Mouse (Mus musculus) midbrain, postnatal 0 days (tissue): Measurements from ENCODE around the gene Notch4. TPM values are rescaled to one million over a fixed set of nuclear protein-coding genes. Genes with fewer than 3 reads are reported as not detected.

Experiments used
- ATAC-seq: fragments of 200-750 bp; cut with Nextera tagmentation; 2 replicates; pipeline ENCODE4 v1.8.0; 2017; ENCODE audit warnings: moderate number of reproducible peaks, mild to moderate bottlenecking, moderate TSS enrichment, moderate library complexity; ENCODE audit not compliant: low FRiP score
- DNase-seq: peaks from one replicate; pipeline ENCODE4 v3.0.0-alpha.2; 2015; ENCODE audit warnings: low spot score
- H3K27ac ChIP-seq: fragments of 300-500 bp; sonication (generic); 2 replicates; pipeline ENCODE4 v1.5.1; 2014; ENCODE audit warnings: low read depth, mild to moderate bottlenecking, low read length, mixed read lengths
- H3K27me3 ChIP-seq: fragments of 300-500 bp; sonication (generic); 2 replicates; pipeline ENCODE4 v1.6.1; 2014; ENCODE audit warnings: low read length, control low read depth, mixed read lengths; ENCODE audit not compliant: insufficient read depth
- H3K36me3 ChIP-seq: fragments of 300-500 bp; sonication (generic); 2 replicates; pipeline ENCODE4 v1.6.1; 2014; ENCODE audit warnings: low read length, control low read depth, mixed read lengths; ENCODE audit not compliant: insufficient read depth
- H3K4me1 ChIP-seq: fragments of 300-500 bp; sonication (generic); 2 replicates; pipeline ENCODE4 v1.6.1; 2014; ENCODE audit warnings: mild to moderate bottlenecking, control low read depth, antibody characterized with exemption, low read length, mixed read lengths; ENCODE audit not compliant: insufficient read depth
- H3K4me2 ChIP-seq: fragments of 300-500 bp; sonication (generic); 2 replicates; pipeline ENCODE4 v1.6.1; 2014; ENCODE audit warnings: low read depth, mild to moderate bottlenecking, low read length, mixed read lengths; ENCODE audit not compliant: poor library complexity, severe bottlenecking
- H3K4me3 ChIP-seq: fragments of 300-500 bp; sonication (generic); 2 replicates; pipeline ENCODE4 v1.5.1; 2014; ENCODE audit warnings: low read depth, mild to moderate bottlenecking, low read length, moderate library complexity
- H3K9ac ChIP-seq: fragments of 300-500 bp; sonication (generic); replicated peaks from 2 replicates; pipeline ENCODE4 v1.6.1; 2014; ENCODE audit warnings: mild to moderate bottlenecking, low read length, moderate library complexity, mixed read lengths; ENCODE audit not compliant: poor library complexity, severe bottlenecking
- H3K9me3 ChIP-seq: fragments of 300-500 bp; sonication (generic); 2 replicates; pipeline ENCODE4 v1.6.1; 2016; ENCODE audit warnings: low read length, control low read depth
- CTCF ChIP-seq: IDR thresholded peaks from 2 replicates; pipeline ENCODE4 v1.5.1; 2016; ENCODE audit warnings: antibody characterized with exemption, mild to moderate bottlenecking
- WGBS: fragments of 180-500 bp; shearing (Covaris S2); extraction: QIAGEN DNeasy Blood & Tissue Kit; methylation state at CpG from one replicate; pipeline ENCODE4 v1.1.7; 2014; 5-methylcytosine and 5-hydroxymethylcytosine counted together
- polyA plus RNA-seq: library from polyadenylated mRNA; unstranded; fragments of >200 nt; fragmentation: Nextera tagmentation; extraction: Ambion mirVana; gene quantifications from 2 replicates; pipeline ENCODE4 v1.2.1, GENCODE M21; 2015
- total RNA-seq: library from RNA; depleted of rRNA; stranded (reverse); fragments of >200 nt; gene quantifications from 2 replicates; pipeline ENCODE4 v1.2.3, GENCODE M21; 2014

Notch4 gene
- total and polyA plus RNA-seq, 2 experiments from 2014 or later: 6.1 to 44.3 TPM

- H3K27me3 ChIP-seq: no peaks in the 10 kb centered on the region
- peaks cover 15% of the 10 kb centered on the region for H3K36me3 ChIP-seq
- H3K4me3 ChIP-seq: peak overlapping the region; percentile 76
- DNase-seq (peak; percentile 89), ATAC-seq (peak; percentile 41)
- 3% methylated on average over 23 of the region's 35 CpGs for WGBS
- peaks cover 28% of the 10 kb centered on the region for H3K4me1 ChIP-seq
- peak overlapping the region; percentile 98 for H3K27ac ChIP-seq
- no peak for TF ChIP-seq CTCF
- peak overlapping the region; percentile 97 for H3K4me2 ChIP-seq
- H3K9me3 ChIP-seq: no peaks in the 10 kb centered on the region
- peak overlapping the region; percentile 92 for H3K9ac ChIP-seq
Measured at GRCm38 (mm10) chr17:34591994-34592375, 27.9 kb downstream of the Notch4 start.

GRCm38 (mm10) chr17:34592581-34593549, 28.8 kb downstream of the Notch4 start:
- peak overlapping the region; percentile 76 for H3K4me3 ChIP-seq
- peaks cover 15% of the 10 kb centered on the region for H3K36me3 ChIP-seq
- 2% methylated on average over 31 of the region's 32 CpGs for WGBS
- H3K27me3 ChIP-seq: no peaks in the 10 kb centered on the region
- DNase-seq (peak; percentile 35), ATAC-seq (peak; percentile 29)
- H3K9ac ChIP-seq: peak overlapping the region; percentile 92
- no peak for TF ChIP-seq CTCF
- H3K27ac ChIP-seq: peak overlapping the region; percentile 98
- H3K9me3 ChIP-seq: no peaks in the 10 kb centered on the region
- peak overlapping the region; percentile 97 for H3K4me2 ChIP-seq
- peaks cover 27% of the 10 kb centered on the region for H3K4me1 ChIP-seq

- WGBS: 44% methylated on average over 34 of the region's 34 CpGs
- H3K36me3 ChIP-seq: peaks cover 15% of the 10 kb centered on the region
- peak overlapping the region; percentile 98 for H3K27ac ChIP-seq
- peak; percentile 24; the same call in 1 of the 2 replicates for TF ChIP-seq CTCF
- no peaks in the 10 kb centered on the region for H3K27me3 ChIP-seq
- H3K9ac ChIP-seq: peak overlapping the region; percentile 92
- no peak for ATAC-seq
- H3K4me3 ChIP-seq: peak overlapping the region; percentile 76
- H3K9me3 ChIP-seq: no peaks in the 10 kb centered on the region
- peaks cover 20% of the 10 kb centered on the region for H3K4me1 ChIP-seq
- peak; percentile 27 for DNase-seq
- H3K4me2 ChIP-seq: peak overlapping the region; percentile 97
Measured at GRCm38 (mm10) chr17:34593752-34594525, 29.9 kb downstream of the Notch4 start.

GRCm38 (mm10) chr17:34596098-34596497, 32.0 kb downstream of the Notch4 start:
- TF ChIP-seq CTCF: no peak
- ATAC-seq (no peak), DNase-seq (no peak)
- Histone ChIP-seq H3K27ac (no peak overlapping the region), H3K4me3 (no peak overlapping the region), H3K4me2 (no peak overlapping the region), H3K27me3 (no peaks in the 10 kb centered on the region), H3K9ac (no peak overlapping the region), H3K36me3 (peaks cover 22% of the 10 kb centered on the region), H3K4me1 (peaks cover 16% of the 10 kb centered on the region), H3K9me3 (no peaks in the 10 kb centered on the region)
- 83% methylated on average over 8 of the region's 8 CpGs for WGBS

- Histone ChIP-seq H3K27ac (no peak within 1 kb of the TSS), H3K9ac (no peak within 1 kb of the TSS), H3K4me1 (peaks cover 10% of the 10 kb centered on the region; the same call in 1 of the 2 replicates), H3K4me2 (no peak within 1 kb of the TSS), H3K27me3 (no peaks in the 10 kb centered on the region), H3K36me3 (peaks cover 22% of the 10 kb centered on the region), H3K4me3 (no peak within 1 kb of the TSS), H3K9me3 (no peaks in the 10 kb centered on the region)
- no peak for TF ChIP-seq CTCF
- no peak for DNase-seq
- 16% methylated on average over 6 of the region's 6 CpGs for WGBS
- no peak for ATAC-seq
Measured at GRCm38 (mm10) chr17:34597566-34598095, 33.6 kb downstream of the Notch4 start, which contains the start of gene Ager. Gene Ager, plus strand, starts transcription at chr17:34597862.
